Mouse (Mus musculus) gastrocnemius, adult 2 months (tissue): ENCODE results near the gene Sestd1. TPM values are rescaled to one million over a fixed set of nuclear protein-coding genes. Genes with fewer than 3 reads are reported as not detected.
A peak's percentile ranks its signal among the peaks of the same experiment; 100 is the strongest.

Experiments
- DNase-seq: peaks from one replicate; pipeline ENCODE4 v3.0.0; 2022
- H3K27ac ChIP-seq: fragments of 200-600 bp; 2 replicates; pipeline ENCODE4 v1.8.1; 2022; ENCODE audit warnings: mild to moderate bottlenecking
- H3K4me3 ChIP-seq: fragments of 200-600 bp; 2 replicates; pipeline ENCODE4 v1.8.1; 2022; ENCODE audit warnings: mild to moderate bottlenecking, moderate library complexity
- CTCF ChIP-seq: fragments of 200-600 bp; IDR thresholded peaks from 2 replicates; pipeline ENCODE4 v1.8.1; 2022; ENCODE audit warnings: antibody characterized with exemption, mild to moderate bottlenecking, moderate library complexity
- intact Hi-C: fragments of 180-260 bp; cut with DNase I; formaldehyde crosslinking; loops from one replicate; pipeline ENCODE4 v1.15.1; 2025
- total RNA-seq, 2 experiments: library from RNA; stranded (reverse); gene quantifications; 2 replicates each; pipeline ENCODE4 v1.2.3; 2021

Gene Sestd1
- total RNA-seq, 2 experiments from 2014 or later: 9.8 to 10.3 TPM

GRCm38 (mm10) chr2:77266931-77267330 lies 13.5 kb downstream of the Sestd1 start:
- no peak for DNase-seq
- TF ChIP-seq CTCF: no peak
- Histone ChIP-seq H3K27ac (peak overlapping the region; percentile 41; the same call in 1 of the 2 replicates), H3K4me3 (no peak overlapping the region)
- intact Hi-C loops: loop anchor here (5.0 kb wide), 1 partner anchor 75 kb away; no protein-coding TSS in a partner anchor

- TF ChIP-seq CTCF: no peak
- no peak for DNase-seq
- peak overlapping the region; percentile 35; the same call in 1 of the 2 replicates for H3K27ac ChIP-seq
- intact Hi-C loops: loop anchor here (5.0 kb wide), 1 partner anchor 76 kb away; no protein-coding TSS in a partner anchor
- no peak overlapping the region for H3K4me3 ChIP-seq
Measured at GRCm38 (mm10) chr2:77266011-77266410, 14.4 kb downstream of the Sestd1 start.

GRCm38 (mm10) chr2:77265301-77265700 lies 15.1 kb downstream of the Sestd1 start:
- H3K27ac ChIP-seq: no peak overlapping the region; the same call in 1 of the 2 replicates
- TF ChIP-seq CTCF: no peak
- intact Hi-C loops: loop anchor here (5.0 kb wide), 1 partner anchor 77 kb away; no protein-coding TSS in a partner anchor
- H3K4me3 ChIP-seq: no peak overlapping the region
- DNase-seq: no peak

DNA sequence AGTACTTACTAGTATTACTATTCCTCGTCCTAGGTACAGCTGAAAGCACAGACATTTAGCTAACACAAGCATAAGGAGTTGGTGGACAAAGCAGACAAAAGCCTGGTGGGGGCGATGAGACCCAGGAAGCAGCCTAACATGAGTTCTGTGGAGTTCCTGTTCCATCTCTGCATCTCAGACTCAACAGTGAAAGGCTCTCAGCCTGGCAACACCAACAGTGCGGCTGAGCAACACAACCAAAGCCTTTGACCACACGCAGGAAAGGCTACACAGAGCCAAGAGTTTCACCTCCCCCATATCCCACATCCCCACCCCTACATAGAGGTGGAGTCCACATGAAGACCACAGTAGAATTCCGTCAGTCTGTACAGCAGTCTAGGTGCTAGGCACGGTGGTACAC lies 15.8 kb downstream of the Sestd1 start:
- no peak for DNase-seq
- no peak for TF ChIP-seq CTCF
- Histone ChIP-seq H3K27ac (peak overlapping the region; percentile 64), H3K4me3 (no peak overlapping the region)
- intact Hi-C loops: no loop called here

GRCm38 (mm10) chr2:77263477-77264435 lies 16.6 kb downstream of the Sestd1 start:
- intact Hi-C loops: no loop called here
- no peak for TF ChIP-seq CTCF
- peak overlapping the region; percentile 64 for H3K27ac ChIP-seq
- peak overlapping the region; percentile 2; the same call in 1 of the 2 replicates for H3K4me3 ChIP-seq
- no peak for DNase-seq

- no peak overlapping the region for H3K27ac ChIP-seq
- intact Hi-C loops: no loop called here
- no peak for DNase-seq
- peak; percentile 31; the same call in 1 of the 2 replicates for TF ChIP-seq CTCF
- H3K4me3 ChIP-seq: no peak overlapping the region
Measured at GRCm38 (mm10) chr2:77260134-77260533, 20.3 kb downstream of the Sestd1 start.

GRCm38 (mm10) chr2:77253227-77253626 lies 27.2 kb downstream of the Sestd1 start:
- Histone ChIP-seq H3K4me3 (no peak overlapping the region), H3K27ac (no peak overlapping the region)
- no peak for DNase-seq
- intact Hi-C loops: no loop called here
- no peak for TF ChIP-seq CTCF

GRCm38 (mm10) chr2:77251736-77252135 lies 28.7 kb downstream of the Sestd1 start:
- DNase-seq: no peak
- no peak for TF ChIP-seq CTCF
- H3K27ac ChIP-seq: no peak overlapping the region
- H3K4me3 ChIP-seq: no peak overlapping the region
- intact Hi-C loops: no loop called here

GRCm38 (mm10) chr2:77249771-77250681 lies 30.4 kb downstream of the Sestd1 start:
- H3K27ac ChIP-seq: no peak overlapping the region
- TF ChIP-seq CTCF: peak; percentile 96; the same call in 1 of the 2 replicates
- intact Hi-C loops: loop anchor here (1.0 to 10.0 kb wide), 3 partner anchors 61 to 455 kb away; no protein-coding TSS in a partner anchor
- DNase-seq: peak; percentile 74
- no peak overlapping the region for H3K4me3 ChIP-seq

DNA sequence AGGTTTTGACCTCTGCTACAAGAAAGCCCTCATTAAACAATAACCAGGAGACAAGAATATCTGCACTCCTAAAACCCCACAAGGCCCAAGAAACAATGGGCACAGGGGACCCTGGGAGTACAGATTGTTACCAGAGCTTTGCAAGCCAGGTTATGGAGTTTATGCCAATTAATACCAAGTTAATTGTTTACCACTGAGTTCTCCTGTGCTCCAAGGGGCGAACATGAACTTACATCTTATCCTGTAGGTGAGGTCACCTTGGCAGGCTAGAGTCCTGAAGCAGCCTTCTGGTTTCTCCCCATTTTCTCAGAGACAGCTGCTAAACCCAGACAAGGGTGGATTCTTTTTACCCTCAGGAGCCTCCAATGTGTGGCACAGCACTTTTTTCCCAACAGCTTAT lies 32.0 kb downstream of the Sestd1 start:
- no peak for DNase-seq
- intact Hi-C loops: loop anchor here (2.0 to 10.0 kb wide), 2 partner anchors 62 to 456 kb away; no protein-coding TSS in a partner anchor
- no peak overlapping the region for H3K4me3 ChIP-seq
- H3K27ac ChIP-seq: peak overlapping the region; percentile 93
- no peak for TF ChIP-seq CTCF

DNA sequence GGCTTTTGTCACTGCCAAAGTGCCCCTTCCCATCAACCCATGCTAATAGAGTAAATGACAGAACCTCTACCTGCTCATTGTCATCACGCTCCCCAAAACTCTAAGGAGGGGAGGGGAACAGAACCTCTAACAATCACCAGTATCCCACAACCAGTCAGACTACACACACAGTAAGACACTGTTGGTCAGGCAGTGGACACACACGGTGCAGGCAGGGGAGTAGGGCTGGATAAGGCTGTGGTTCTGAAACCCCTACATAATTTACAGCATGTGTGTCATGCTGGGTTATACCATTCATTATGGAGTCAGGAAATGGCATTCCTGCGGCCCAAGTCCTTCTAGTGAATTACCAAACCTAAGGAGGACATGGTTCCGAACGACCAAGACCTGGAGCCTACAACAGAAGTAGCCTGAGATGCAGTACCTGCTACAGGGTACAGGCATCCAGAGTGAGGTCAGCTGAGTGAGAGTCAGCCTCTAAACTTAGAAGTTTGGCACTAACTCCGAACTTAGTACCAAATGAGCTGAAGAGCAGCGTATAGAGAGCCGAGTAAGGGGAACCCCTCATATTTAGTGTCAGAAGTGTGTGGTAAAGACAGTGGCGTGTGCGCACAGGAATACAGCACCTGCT lies 33.1 kb downstream of the Sestd1 start:
- DNase-seq: peak; percentile 32
- intact Hi-C loops: loop anchor here (10.0 kb wide), 1 partner anchor 457 kb away; no protein-coding TSS in a partner anchor
- Histone ChIP-seq H3K4me3 (peak overlapping the region; percentile 33), H3K27ac (peak overlapping the region; percentile 93)
- TF ChIP-seq CTCF: no peak

GRCm38 (mm10) chr2:77245806-77246205 lies 34.6 kb downstream of the Sestd1 start:
- peak; percentile 73 for DNase-seq
- peak overlapping the region; percentile 93 for H3K27ac ChIP-seq

More at GRCm38 (mm10) chr2:77245806-77246205, 34.6 kb downstream of the Sestd1 start:
- intact Hi-C loops: loop anchor here (10.0 kb wide), 1 partner anchor 459 kb away; no protein-coding TSS in a partner anchor
- H3K4me3 ChIP-seq: peak overlapping the region; percentile 46
- no peak for TF ChIP-seq CTCF
